Mouse (Mus musculus) G1E (cell line): ENCODE measurements at regions not wholly inside any gene's neighbourhood (a gene's known extent, or its start where the extent isn't known, plus 50 kb on each side); places are given as distances from the start of the nearest gene placed in this dataset.

Experiments
- CTCF ChIP-seq: IDR thresholded peaks from 2 replicates; pipeline ENCODE4 v1.5.1; 2012; ENCODE audit warnings: low read depth, low read length, inconsistent platforms, mixed read lengths
- GATA1 ChIP-seq: IDR thresholded peaks from 2 replicates; pipeline ENCODE4 v1.6.1; 2012; ENCODE audit warnings: borderline replicate concordance, low read length, inconsistent platforms, mixed read lengths
- TAL1 ChIP-seq: conservative IDR thresholded peaks from 2 replicates; pipeline ENCODE4 v1.6.1; 2012; ENCODE audit warnings: low read depth, low read length, inconsistent platforms, mixed read lengths

DNA sequence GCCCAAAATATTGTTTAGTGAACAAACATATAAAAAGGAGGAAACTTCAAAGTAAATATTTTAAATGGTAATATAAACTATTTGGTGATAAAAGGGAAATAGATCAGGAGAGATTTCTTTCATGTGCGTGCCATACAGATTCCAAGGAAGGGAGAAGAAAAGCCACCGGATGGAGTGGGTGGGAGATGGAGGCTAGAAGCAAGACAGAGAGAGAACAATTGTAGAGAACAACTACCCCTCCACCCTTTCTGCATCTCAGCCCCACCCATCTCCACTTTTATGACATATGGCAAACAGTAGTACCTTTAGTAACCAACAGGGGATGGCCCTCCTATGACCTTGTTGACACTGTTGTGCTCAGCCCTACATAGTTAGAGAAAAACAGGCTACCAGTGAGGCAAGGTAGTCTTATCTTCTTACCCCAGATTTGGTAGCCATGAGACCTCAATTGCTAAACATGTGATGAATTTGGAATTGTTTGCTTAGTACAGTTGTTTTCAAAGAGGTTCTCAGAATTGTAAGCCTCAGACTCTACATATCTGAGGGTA is 516.9 kb upstream of the A1bg start:
- TF ChIP-seq CTCF (no peak), GATA1 (no peak), TAL1 (no peak)
